Mouse (Mus musculus) monocyte, adult 2 months (primary cell): ENCODE measurements around the gene Ecm2.

Experiments
- DNase-seq, 2 experiments: peaks; one replicate each; pipeline ENCODE4 v3.0.0; 2022; ENCODE audit warnings: low spot score in 2 of 2, low read depth in 1 of 2

Gene Ecm2

GRCm38 (mm10) chr13:49504510-49504909, at the start of gene Ecm2:
Gene Ecm2, plus strand, starts transcription at chr13:49504810.
- DNase-seq: no peak

- DNase-seq: no peak
Measured at GRCm38 (mm10) chr13:49460276-49460675, 44.3 kb upstream of the Ecm2 start.

GRCm38 (mm10) chr13:49460692-49461414, 43.8 kb upstream of the Ecm2 start:
- no peak for DNase-seq

- no peak for DNase-seq
Measured at GRCm38 (mm10) chr13:49461458-49462132, 43.0 kb upstream of the Ecm2 start.

- no peak for DNase-seq
Measured at GRCm38 (mm10) chr13:49462921-49463320, 41.7 kb upstream of the Ecm2 start.

- DNase-seq: no peak
Measured at GRCm38 (mm10) chr13:49465875-49466274, 38.7 kb upstream of the Ecm2 start.

GRCm38 (mm10) chr13:49466393-49467075, 38.1 kb upstream of the Ecm2 start:
- DNase-seq: no peak

- DNase-seq: no peak
Measured at GRCm38 (mm10) chr13:49467585-49467984, 37.0 kb upstream of the Ecm2 start.

- DNase-seq: no peak
Measured at GRCm38 (mm10) chr13:49469002-49469401, 35.6 kb upstream of the Ecm2 start.

- no peak for DNase-seq
Measured at GRCm38 (mm10) chr13:49470319-49470718, 34.3 kb upstream of the Ecm2 start.

- DNase-seq: no peak
Measured at GRCm38 (mm10) chr13:49470806-49471205, 33.8 kb upstream of the Ecm2 start.

- no peak for DNase-seq
Measured at GRCm38 (mm10) chr13:49471981-49472675, 32.5 kb upstream of the Ecm2 start.

- DNase-seq: no peak
Measured at GRCm38 (mm10) chr13:49472676-49473005, 32.0 kb upstream of the Ecm2 start.

- DNase-seq: no peak
Measured at GRCm38 (mm10) chr13:49477887-49478286, 26.7 kb upstream of the Ecm2 start.

GRCm38 (mm10) chr13:49478851-49479374, 25.7 kb upstream of the Ecm2 start:
- DNase-seq: no peak

- DNase-seq: no peak
Measured at GRCm38 (mm10) chr13:49479399-49479798, 25.2 kb upstream of the Ecm2 start.

GRCm38 (mm10) chr13:49480057-49480456, 24.6 kb upstream of the Ecm2 start:
- no peak for DNase-seq

GRCm38 (mm10) chr13:49480551-49480950, 24.1 kb upstream of the Ecm2 start:
- DNase-seq: no peak

GRCm38 (mm10) chr13:49485388-49485787, 19.2 kb upstream of the Ecm2 start:
- DNase-seq: no peak

- no peak for DNase-seq
Measured at GRCm38 (mm10) chr13:49492376-49493368, 11.9 kb upstream of the Ecm2 start, which contains the start of gene Tes3-ps. Gene Tes3-ps, plus strand, starts transcription at chr13:49493318.
